Mouse (Mus musculus) thymus, adult 18-20 months (tissue): ENCODE results near the gene Dad1.

ENCODE experiments used
- DNase-seq, 2 experiments: peaks; one replicate each; pipeline ENCODE4 v3.0.0; 2022; ENCODE audit warnings: mixed read lengths in 2 of 2

Dad1 gene

GRCm38 (mm10) chr14:54224484-54225467 lies 29.1 kb downstream of the Dad1 start:
- no peak for DNase-seq

- no peak for DNase-seq
Measured at GRCm38 (mm10) chr14:54224064-54224417, 29.9 kb downstream of the Dad1 start.

- DNase-seq = no peak
Measured at GRCm38 (mm10) chr14:54223315-54224063, 30.4 kb downstream of the Dad1 start.

GRCm38 (mm10) chr14:54222289-54222727 lies 31.6 kb downstream of the Dad1 start:
- DNase-seq = no peak

GRCm38 (mm10) chr14:54221641-54222040 lies 32.3 kb downstream of the Dad1 start:
- no peak for DNase-seq

GRCm38 (mm10) chr14:54220726-54221494 lies 33.0 kb downstream of the Dad1 start:
- DNase-seq = no peak

- no peak for DNase-seq
Measured at GRCm38 (mm10) chr14:54219849-54220248, 34.1 kb downstream of the Dad1 start.

- no peak for DNase-seq
Measured at GRCm38 (mm10) chr14:54219256-54219655, 34.6 kb downstream of the Dad1 start.

GRCm38 (mm10) chr14:54218721-54219120 lies 35.2 kb downstream of the Dad1 start:
- no peak for DNase-seq

- no peak for DNase-seq
Measured at GRCm38 (mm10) chr14:54218233-54218632, 35.7 kb downstream of the Dad1 start.

GRCm38 (mm10) chr14:54216126-54216525 lies 37.8 kb downstream of the Dad1 start:
- no peak for DNase-seq

- DNase-seq = no peak
Measured at GRCm38 (mm10) chr14:54214901-54215300, 39.0 kb downstream of the Dad1 start.

GRCm38 (mm10) chr14:54214477-54214876 lies 39.4 kb downstream of the Dad1 start:
- no peak for DNase-seq

- DNase-seq = no peak
Measured at GRCm38 (mm10) chr14:54213734-54214133, 40.2 kb downstream of the Dad1 start.

- no peak for DNase-seq
Measured at GRCm38 (mm10) chr14:54211755-54212154, 42.1 kb downstream of the Dad1 start.

- DNase-seq = no peak
Measured at GRCm38 (mm10) chr14:54211199-54211598, 42.7 kb downstream of the Dad1 start.

- DNase-seq = no peak
Measured at GRCm38 (mm10) chr14:54210401-54210800, 43.5 kb downstream of the Dad1 start.

GRCm38 (mm10) chr14:54209932-54210331 lies 44.0 kb downstream of the Dad1 start:
- DNase-seq = no peak

- DNase-seq = no peak
Measured at GRCm38 (mm10) chr14:54208741-54209140, 45.2 kb downstream of the Dad1 start.

GRCm38 (mm10) chr14:54207924-54208323 lies 46.0 kb downstream of the Dad1 start:
- no peak for DNase-seq

GRCm38 (mm10) chr14:54206750-54207550 lies 47.0 kb downstream of the Dad1 start:
- no peak for DNase-seq

- no peak for DNase-seq
Measured at GRCm38 (mm10) chr14:54206309-54206708, 47.6 kb downstream of the Dad1 start.
